Mouse (Mus musculus) cerebellum, adult 2 months (tissue): ENCODE data around the gene Amacr.

Experiments used
- CTCF ChIP-seq: fragments of 200-500 bp; IDR thresholded peaks from 2 replicates; pipeline ENCODE4 v1.5.1; 2011; ENCODE audit warnings: low read depth, mild to moderate bottlenecking, control low read depth, low read length, moderate library complexity, borderline replicate concordance; ENCODE audit not compliant: insufficient read depth
- POLR2A ChIP-seq: fragments of 200-500 bp; IDR thresholded peaks from 2 replicates; pipeline ENCODE4 v1.6.1; 2011; ENCODE audit warnings: low read length, control low read depth, borderline replicate concordance; ENCODE audit not compliant: insufficient read depth

GRCm38 (mm10) chr15:10951951-10952759 lies 29.4 kb upstream of the Amacr start, which contains the start of gene C1qtnf3:
- TF ChIP-seq POLR2A, result no peak
- TF ChIP-seq CTCF, result no peak
